Mouse (Mus musculus) brain, embryonic 18.5 days (tissue): ENCODE data around the gene Sptlc2.

Experiments
- DNase-seq: peaks from one replicate; pipeline ENCODE4 v3.0.0-alpha.2; 2012; ENCODE audit warnings: low read depth, low spot score

Gene Sptlc2

DNA sequence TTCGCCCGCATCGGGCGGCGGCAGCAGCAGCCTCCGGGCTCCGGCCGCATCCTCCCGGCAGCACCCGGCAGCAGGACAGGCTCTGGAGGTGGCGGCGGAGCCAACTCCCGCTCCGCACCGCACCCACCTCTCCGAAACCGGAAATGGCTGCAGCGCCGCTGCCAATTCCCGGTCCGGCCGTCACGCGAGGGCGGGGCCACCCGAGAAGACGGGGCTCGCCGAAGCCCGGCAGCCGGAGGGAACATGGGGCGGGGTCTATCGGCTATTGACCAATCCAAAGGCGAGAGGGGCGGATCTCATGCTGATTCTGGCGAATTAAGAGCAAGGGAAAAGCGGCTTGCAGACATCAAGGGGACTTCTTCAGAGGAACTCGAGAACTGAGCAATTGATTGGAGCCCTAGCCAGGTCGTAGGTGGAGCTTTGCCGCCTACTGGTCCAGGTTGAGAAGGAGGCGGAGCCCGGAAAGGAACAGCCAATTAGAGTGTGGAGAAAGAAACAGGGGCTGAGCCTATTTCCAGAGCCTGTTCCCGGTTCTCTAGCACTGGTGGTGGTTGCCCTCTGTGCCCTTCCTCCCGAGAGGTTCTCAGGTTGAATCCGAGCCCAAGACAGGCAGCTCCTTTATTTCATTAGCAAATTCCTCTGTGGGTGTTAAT is at the start of gene Sptlc2:
TSS of gene Sptlc2 (minus strand) at position 234 of the 653 bp plus-strand sequence.
- peak; percentile 99 for DNase-seq

DNA sequence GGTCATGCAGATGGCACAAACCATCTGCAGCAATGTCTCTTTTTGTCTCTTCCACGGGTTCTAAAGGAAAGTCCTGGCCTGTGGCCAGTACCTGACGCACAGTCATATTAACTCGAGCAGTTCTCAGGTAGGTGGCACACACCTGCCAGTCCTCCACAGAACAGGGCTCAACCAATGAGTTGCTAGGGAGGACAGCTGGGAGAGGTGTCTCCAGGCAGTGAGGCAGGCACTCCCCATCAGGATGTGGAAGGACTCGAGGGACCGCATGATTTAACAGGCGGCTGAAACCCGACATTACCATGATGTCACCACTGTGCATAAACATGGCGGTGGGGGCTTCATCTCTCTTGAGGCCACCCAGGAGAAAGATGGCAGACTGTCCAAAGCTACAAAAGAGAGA is 40.7 kb upstream of the Sptlc2 start:
- DNase-seq: no peak

DNA sequence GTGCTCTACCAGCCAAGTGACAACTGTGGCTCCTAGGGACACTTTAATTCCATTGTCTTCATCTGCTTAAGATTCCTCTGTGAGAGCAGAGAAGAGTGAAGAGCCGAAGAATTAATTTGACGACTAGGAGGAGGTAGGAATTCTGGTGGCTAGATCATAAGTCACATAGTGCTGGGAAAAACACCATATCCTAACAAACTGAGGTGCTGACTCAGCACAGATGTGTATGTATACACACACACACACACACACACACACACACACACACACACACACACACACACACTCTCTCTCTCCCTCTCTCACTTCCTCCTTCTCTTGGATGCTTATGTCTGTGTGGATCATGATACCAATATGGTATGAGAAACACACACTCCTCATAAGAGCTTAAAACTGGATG is 40.1 kb upstream of the Sptlc2 start:
- no peak for DNase-seq

DNA sequence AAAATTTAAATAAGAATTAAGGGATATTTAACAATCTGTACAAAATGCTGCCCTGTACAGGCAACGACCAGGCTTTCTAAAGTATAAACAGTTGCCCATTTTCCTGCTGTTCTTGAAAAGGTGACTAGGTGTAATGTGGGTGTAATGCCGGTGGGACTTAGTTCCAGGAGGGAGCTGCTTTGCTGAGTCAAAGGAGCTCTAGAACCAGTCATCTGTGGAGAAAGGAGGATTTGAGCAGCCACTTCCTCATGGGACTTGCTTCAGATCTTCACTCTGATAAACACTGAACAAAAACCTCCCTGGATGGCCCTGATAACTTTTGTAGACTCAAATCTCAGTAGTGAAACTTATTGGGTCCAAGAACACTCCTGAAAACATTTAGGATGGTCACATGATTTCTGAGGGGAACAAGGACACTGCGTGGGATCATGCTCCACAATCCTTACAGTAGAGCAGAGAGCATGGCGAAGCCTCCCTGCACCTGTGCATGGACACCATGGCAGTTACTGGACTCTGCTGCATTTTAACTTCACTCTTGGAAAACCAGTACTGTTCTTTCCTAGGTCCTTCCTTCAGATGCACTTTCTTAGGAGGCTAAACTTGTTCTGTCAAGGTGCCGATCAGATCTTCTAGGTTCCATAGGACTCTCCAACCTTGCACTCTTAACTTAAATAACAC is 38.3 kb upstream of the Sptlc2 start:
- DNase-seq: no peak

DNA sequence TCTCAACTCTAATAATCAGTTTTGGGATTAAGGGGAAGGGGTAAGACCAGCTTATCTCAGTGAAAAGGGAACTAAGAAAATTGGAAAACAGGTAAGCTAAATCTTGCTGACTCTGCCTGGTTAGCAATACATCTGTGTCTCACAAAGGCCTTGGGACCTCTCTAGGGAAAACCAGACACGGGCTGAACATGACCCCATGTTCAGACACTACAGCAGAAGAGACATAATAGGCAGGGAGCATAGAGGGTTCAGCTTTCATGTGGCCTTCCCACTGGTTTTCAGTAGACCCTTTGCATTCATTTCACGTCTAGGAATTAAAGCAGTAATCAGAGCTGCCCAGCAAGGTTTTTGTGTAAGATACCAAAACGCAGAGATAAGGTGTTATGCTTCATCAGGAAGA is 36.4 kb upstream of the Sptlc2 start:
- DNase-seq: no peak

DNA sequence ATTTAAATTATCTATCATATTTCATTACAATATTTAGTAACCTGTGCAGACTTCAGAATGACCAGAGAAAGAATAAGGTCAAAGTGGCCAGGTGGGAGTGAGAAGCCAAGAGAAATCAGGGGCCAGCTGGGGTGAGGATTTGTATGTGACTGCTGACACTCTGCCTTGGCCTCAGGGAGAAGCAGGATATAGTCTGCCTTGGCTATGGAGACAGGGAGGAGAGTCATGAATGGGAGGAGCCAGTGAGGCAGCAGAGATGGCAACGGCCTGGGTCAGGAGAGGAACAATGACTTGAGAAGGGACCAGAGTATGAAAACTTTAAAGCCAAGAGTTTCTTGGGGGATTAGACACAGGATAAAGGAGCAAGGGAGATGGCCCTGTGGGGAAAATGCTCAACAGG is 35.5 kb upstream of the Sptlc2 start:
- DNase-seq: no peak

DNA sequence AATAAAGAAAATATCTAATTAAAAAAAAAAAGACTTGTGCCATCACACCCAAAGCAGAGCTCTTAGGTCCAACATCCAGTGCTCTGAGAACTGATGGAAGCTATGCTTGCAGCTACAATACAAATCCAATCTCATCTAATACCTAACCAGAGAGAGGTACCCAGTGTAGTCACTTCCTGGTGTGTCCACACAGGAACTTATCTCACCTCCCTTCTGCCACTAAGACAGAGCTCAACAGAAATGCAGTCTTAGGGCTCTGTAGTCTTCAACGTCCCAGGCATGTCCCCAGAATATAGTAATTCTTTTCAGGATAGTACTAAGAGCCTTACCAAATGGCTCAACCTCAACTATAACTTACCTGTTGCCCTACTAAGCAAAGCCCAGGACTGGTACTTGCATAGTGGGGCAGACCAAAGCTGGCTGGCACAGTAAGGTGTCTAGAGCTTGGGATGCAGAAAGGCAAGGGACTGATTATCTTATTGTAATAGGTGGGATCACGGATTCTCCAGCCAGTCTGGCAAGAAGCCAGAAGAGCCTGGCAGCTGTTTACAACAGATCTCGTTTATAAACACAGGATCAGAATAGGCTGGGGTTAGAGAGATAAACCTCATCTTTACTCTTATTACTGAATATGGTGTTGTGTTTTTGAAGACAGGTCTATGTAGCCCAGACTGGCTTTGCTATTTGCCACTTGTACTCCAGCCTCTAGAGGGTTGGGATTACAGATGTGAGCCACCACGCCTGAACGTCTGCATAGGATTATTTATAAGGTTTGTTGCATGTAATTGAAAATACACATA is 33.8 kb upstream of the Sptlc2 start:
- DNase-seq: no peak

DNA sequence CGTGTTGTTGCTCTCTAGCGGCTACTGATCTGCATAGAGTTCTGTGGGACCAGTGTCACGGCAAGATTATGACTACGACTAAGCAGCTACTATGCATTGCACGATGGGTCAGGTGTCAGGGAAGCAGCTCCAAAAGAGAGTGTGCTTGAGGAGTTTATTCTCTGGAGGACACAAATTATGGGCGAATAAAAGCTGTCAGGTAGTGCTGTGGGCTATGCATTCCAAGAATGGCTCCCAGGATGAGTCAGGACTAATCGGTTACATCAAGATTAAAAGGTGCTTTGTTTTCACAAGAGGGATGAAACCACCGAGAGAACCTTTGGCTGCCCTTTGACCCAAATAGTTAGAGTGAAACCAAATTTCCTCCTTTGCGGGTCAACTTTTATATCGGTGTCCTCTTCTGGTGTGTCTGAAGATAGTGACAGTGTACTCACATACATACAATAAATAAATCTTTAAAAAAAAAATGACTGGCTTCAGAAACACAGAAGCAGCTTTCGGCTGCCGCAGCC is 31.9 kb upstream of the Sptlc2 start:
- DNase-seq: no peak

DNA sequence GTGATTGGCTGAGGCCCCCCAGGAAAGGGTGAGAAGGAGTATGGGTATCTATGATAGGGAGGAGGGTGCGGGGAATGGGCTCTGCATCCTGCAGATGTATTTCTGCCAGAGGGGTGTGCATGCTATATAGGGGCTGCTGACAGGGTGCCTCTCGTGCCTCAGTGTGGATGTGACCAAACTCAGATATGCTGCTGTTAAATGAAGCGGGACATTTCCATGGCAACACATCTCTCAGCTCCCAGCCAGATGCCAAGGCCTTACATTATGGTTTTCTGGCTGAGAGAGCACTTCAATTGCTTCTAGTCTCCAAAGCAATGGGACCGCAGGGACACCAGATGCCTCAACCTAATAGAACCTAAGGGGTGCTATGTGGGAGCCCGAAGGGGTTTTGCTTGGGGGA is 30.8 kb upstream of the Sptlc2 start:
- DNase-seq: peak; percentile 46

DNA sequence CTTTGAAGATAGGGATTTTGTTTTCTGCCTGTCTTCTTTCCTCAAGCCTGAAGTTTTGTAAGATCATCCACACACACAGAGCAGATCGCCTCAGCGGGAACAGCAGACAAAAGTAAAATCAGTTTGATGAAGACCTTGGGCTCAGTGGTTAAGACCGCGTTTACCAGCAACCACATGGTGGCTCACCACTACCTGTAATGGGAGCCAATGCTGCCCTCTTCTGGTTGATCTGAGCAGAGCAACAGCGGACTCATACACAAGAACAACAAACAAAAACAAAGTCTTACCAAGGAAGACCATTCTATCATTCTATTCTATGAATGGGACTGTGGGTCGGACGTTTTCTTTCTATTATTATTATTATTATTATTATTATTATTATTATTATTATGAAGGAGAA is 28.5 kb upstream of the Sptlc2 start:
- DNase-seq: no peak

DNA sequence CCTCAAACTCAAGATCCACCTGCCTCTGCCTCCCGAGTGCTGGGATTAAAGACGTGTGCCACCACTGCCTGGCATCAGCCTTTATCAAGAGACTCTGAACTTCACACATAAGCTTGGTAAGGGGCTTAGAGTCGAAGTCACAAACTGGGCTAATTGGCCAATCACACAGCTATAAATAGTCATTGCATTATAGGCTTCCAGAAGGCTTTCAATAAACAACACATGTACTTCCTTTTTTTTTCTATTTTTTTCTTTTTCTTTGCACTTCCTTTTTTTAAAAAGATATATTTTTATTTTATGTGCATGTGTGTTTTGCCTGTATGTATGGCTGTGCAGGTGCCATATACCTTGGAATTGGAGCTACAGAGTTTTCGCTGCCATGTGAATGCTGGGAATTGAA is 27.2 kb upstream of the Sptlc2 start:
- DNase-seq: no peak

DNA sequence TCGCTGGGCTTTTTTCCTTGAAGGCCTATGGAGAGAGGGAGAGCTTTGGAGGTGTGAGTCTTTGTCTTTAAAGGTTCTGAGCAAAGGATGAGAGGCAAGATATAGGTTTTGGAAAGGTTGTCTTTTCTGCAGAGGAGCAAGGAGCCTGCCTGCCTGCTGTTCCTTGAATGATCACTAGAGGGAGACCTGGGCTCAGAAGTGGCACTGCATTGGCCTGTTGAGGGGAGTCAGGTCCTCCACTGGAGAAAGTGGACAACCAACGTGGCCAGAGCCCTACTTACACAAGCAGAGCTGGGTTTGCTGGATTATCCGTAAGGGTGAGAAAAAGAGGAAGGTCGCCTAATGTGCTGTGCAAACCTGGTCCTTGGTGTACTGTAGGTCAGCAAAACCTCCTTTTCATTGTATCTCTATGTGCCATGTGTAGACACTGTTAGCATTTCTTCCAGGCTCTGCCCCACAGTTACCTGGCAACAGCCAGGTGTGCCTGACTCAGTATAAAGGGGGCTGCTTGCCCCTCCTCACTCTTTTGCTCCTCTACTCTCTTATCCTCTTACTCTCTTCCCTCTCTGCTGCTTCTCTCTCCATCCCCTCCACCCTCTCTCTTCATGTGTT is 25.1 kb upstream of the Sptlc2 start:
- DNase-seq: no peak

DNA sequence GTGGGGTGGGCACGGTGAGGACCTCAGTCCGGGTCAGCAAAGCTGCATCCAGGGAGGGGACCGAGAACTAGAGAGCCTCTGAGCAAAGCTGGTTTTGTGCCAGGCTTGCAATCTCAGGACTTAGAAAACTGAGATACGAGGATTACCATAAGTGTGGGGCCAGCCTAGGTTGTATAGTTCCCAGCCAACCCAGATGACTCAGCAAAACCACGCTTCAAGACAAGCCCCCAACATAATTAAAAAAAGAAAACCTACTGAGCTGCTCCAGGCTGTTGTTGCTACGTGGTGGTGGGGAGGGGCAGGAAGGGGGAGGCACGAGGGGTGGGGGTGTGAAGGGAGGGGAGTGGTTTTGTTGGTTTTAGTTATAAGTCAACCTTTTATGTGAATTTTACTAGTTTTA is 22.8 kb upstream of the Sptlc2 start:
- no peak for DNase-seq

DNA sequence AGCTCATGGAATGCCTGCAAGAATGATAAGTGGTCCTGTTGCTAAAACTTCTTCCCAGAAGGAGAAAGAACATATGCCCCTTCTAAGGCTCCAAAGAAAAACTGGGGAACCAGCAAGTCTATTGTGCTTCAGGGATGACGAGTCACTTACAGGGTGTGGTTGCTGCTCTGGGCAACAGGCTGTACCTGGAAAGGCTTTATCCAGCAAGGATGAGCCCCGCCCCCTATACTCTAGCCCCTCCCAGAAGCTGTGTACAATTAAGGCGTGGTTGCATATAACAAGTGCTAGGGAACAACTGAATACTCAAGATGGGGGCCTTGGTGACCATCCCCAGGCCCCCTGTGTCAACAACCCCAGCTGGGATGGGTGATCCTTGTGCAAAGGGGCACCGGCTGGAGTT is 21.0 kb upstream of the Sptlc2 start:
- no peak for DNase-seq

DNA sequence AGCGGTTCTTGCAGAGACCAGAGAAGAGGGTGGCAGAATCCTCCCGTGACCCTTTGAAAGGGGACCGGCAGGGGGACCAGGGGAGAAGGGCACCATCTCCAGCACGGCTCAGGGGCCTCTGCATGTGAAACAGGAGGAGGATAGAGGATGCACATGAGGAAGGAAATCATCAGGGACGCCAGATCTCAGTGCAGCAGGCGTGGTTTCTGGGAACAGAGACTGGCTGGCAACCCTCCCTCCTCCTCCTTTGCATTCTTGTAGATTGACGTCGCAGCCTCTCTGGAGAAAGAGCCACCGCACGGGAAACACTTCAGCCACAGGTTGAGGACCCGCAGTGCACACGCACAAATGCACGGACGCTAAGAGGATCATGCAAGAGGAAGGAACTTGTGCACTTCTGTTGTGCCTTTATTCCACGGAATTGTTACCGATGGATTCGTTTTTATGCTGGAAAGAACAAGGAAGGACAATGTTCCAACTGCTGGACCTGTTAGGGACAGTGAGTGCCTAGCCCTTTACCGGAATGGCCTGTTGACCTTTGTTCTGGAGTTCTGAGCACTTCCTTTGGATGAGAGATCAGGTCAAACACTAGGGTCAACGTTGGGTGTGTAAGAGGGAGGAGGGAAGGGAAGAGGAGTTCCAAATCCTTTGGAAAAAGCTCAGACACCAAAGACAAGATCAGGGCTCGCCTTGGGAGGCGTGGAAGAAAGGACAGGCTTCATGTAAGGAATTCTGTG is 19.9 kb upstream of the Sptlc2 start:
- DNase-seq: no peak

DNA sequence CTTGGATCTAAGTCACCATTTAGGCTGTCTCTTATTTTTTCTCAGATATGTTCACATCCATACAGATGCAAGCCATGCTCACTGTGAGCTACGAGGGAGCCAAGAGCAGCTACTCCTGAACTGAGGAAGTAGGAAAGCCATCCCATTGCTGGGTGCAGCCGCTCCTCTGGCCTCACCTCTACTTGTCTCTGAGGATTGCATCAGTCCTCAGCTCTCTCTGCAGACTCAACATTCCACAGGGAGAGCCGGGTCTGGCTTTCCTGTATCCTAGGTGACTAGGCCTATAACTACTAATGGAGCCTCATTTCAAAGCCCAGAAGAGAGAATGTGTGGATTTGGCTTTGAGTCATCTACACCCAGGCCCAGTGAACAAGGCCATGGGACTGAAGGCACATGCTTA is 17.6 kb upstream of the Sptlc2 start:
- no peak for DNase-seq

DNA sequence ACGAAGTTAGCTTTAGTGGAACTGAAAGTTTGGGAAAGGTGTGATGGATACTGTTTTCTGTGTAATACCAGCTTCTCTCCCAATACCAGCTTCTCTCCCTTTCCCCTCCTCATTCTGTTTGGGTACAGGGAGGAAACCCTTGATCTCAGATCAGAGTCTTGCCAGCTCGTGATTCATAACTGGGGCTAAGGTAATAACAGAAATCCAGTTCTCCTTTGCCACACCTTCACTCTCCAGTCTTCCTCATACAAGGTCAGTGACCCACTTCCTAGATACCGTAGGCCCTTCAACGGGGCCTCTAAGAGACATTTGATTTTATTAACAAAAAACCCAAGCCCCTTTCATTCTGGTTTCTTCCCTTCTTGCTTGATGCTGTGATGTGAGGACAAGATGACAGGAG is 17.0 kb upstream of the Sptlc2 start:
- no peak for DNase-seq

DNA sequence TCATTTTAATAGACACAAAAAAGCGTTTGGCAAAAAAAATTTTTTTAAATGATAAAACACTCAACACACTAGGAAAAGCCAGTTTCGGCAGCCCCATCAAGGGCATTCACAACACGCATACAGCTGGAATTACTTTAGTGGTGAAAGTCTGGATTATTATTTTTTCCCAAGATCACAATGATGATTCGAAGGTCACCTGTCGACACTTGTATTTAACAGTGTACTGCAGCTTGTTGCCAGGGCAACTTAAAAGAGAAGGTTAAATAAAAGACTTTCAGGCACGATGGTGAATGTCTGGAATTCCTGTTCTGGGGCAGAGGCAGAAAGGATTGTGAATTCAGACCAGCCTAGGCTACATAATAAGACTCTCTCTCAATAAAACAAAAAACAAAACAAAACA is 13.7 kb upstream of the Sptlc2 start:
- DNase-seq: no peak

DNA sequence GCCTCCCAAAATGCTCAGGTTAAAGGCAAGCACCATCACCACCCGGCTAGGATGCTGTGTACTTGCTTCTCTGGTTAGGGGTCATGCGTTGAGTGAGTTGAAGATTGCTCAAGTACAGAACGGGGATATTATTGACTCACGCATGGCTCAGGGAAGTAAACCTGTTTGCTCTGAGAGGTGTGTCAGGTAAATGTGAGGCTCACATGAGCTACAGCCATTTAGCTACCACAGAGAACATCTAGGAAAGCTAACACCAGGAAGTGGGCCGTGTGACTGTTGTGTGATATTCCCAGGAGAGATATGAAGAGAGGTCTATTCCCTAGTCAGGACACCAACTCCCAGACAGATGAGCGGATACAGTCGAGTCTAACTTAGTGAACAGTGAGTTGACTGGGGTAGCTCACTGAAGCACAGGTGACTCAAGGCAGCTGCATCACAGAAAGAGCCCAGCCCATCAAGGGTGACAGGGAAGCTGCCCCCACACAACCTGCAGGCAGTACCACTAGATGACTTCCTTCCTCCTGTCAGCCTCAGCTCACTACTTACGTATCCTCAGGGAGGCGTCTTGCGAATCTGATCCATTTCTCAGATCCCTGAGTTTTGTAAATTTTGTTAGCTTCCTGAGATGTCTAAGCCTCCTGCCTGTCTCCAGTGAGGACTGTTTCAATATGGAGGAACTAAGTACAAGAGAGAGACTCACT is 11.1 kb upstream of the Sptlc2 start:
- DNase-seq: no peak

DNA sequence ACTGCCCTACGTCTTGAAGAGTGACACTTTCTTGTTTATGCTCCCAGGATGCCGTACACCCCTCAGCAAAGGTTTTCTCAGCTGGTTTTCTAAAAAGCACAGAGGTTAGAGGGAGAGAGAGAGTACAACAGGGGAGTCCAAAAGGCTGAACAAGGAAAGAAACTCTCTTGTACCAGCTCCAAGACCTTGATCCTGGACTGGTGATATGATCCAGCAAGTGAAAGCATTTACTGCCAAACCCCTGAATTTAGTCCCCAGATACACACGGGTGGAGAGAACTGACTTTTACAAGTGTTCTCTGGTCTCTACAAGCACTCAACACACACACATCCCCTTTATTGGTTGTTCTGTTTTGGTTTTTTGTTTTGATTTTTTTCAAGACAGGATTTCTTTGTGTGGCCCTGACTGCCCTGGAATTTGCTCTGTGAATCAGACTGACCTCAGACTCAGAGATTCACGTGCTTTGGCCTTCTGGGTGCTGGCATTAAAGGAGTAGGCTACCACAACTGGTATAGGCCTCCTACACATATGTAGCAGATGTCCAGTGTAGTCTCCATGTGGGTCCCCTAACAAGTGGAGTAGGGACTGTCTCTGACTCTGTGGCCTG is 9.8 kb upstream of the Sptlc2 start:
- no peak for DNase-seq

DNA sequence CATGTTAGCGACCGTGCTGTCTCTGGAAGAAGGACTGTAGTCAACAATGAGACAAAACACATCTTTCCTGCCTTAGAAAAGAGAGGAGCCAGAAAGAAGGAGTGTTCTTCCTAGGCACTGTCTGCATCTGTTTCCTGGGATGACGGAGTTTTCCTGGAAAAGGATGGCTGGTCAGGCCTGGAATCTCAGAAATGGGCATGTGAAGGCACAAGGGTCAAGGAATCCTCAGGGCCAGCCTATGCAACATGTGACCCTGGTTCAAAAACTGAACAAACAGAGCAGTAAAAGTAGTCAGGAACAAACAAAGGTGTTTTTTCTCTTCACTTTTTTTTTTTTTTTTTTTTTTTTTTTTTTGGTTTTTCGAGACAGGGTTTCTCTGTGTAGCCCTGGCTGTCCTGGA is 9.0 kb upstream of the Sptlc2 start:
- no peak for DNase-seq
